24 mouse cellular contexts compared by ENCODE assay signal in genomic region chr13:107919403-107919802, GRCm38 (mm10).
"Had no signal": no experiment of that assay in that cellular context is flagged by ENCODE, and none has a peak within 500 bp of the region (broad histone marks: within the 10 kb centered on the region; RNA-seq: fewer than 3 reads in every experiment).

No protein-coding gene starts in this region.

- DNase-seq: gastrocnemius, postnatal 14 days; gastrocnemius, postnatal 36 days; heart, adult 11 months; heart, adult 2 months; heart, postnatal 14 days; heart, postnatal 36 days; kidney, adult 11 months; kidney, adult 2 months; kidney, adult 9 months; kidney, postnatal 14 days; kidney, postnatal 36 days; layer of hippocampus, adult 9-11 months had no signal

- H3K27ac ChIP-seq: heart, adult 2 months; heart, embryonic 13.5 days; heart, embryonic 15.5 days; hindbrain, embryonic 13.5 days; hindbrain, embryonic 15.5 days; hindbrain, postnatal 0 days; kidney, embryonic 15.5 days; kidney, postnatal 0 days; left cerebral cortex, adult 2 months; limb, embryonic 10.5 days; limb, embryonic 12.5 days; liver, embryonic 12.5 days; liver, embryonic 14.5 days had no signal

- H3K9me3 ChIP-seq: heart, embryonic 13.5 days; heart, embryonic 15.5 days; hindbrain, embryonic 13.5 days; hindbrain, embryonic 15.5 days; kidney, embryonic 15.5 days; limb, embryonic 10.5 days; limb, embryonic 12.5 days; liver, embryonic 12.5 days had no signal

- H3K36me3 ChIP-seq: heart, embryonic 13.5 days; heart, embryonic 15.5 days; hindbrain, embryonic 13.5 days; hindbrain, embryonic 15.5 days; kidney, embryonic 15.5 days; limb, embryonic 10.5 days; limb, embryonic 12.5 days; liver, embryonic 12.5 days had no signal

- H3K4me1 ChIP-seq: liver, embryonic 12.5 days had no signal

- H3K4me3 ChIP-seq: heart, adult 2 months; heart, embryonic 13.5 days; heart, embryonic 15.5 days; hindbrain, embryonic 13.5 days; hindbrain, embryonic 15.5 days; kidney, embryonic 15.5 days; left cerebral cortex, adult 2 months; limb, embryonic 10.5 days; limb, embryonic 12.5 days; liver, embryonic 12.5 days had no signal

- H3K9ac ChIP-seq: heart, embryonic 13.5 days; heart, embryonic 15.5 days; hindbrain, embryonic 13.5 days; hindbrain, embryonic 15.5 days; kidney, embryonic 15.5 days; limb, embryonic 12.5 days; liver, embryonic 12.5 days; liver, embryonic 14.5 days had no signal

- H3K27me3 ChIP-seq: hindbrain, embryonic 13.5 days; hindbrain, embryonic 15.5 days; kidney, embryonic 15.5 days; limb, embryonic 12.5 days had no signal
